Mouse (Mus musculus): ENCODE measurements around the gene Pik3r5. TPM values are rescaled to one million over a fixed set of nuclear protein-coding genes. Genes with fewer than 3 reads are reported as not detected.
A peak's percentile ranks its signal among the peaks of the same experiment; 100 is the strongest.

Gene Pik3r5
- total RNA-seq, 1 experiment = 0.94 TPM

DNA sequence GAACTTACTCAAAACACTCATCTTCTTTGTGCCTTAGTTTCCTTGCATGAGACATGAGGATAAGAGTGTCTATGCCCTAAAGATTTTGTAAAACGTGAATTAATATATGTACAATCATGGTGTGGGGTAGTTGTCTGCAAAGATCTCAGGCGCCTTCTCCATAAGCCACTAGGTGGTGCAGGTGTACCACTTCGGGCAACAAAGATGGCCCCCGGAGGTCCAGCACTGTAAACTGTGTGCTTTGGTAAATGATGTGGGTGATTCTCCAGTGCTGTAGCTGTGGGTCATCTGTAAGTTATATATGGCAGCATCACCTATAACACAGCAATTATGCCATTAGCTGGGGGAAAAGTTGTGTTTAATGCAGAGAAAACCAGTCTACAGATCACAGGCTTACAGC is 27.7 kb upstream of the Pik3r5 start:
- no peak overlapping the region for H3K9ac ChIP-seq (ENCODE audit: insufficient read depth, low read depth, low read length, poor library complexity, severe bottlenecking)
- H3K4me1 ChIP-seq (ENCODE audit: control insufficient read depth in 2 of 2, insufficient read depth in 2 of 2, low read length in 2 of 2, poor library complexity in 1 of 2) = peaks cover 0 to 12% of the 10 kb centered on the region in 2 experiments; a peak in 2 of 4 replicates
- in situ Hi-C loops (cut with MboI; ENCODE audit: low sequenced_read_pairs in 2 of 2, unreplicated experiment in 2 of 2) = loop anchor here (10.0 to 25.0 kb wide), 2 partner anchors 392 to 409 kb away; no protein-coding TSS in a partner anchor
- no peak for TF ChIP-seq HCFC1 (IDR thresholded peaks at IDR 0.05; ENCODE audit: borderline replicate concordance, insufficient read depth, low read length)
- TF ChIP-seq MAFK (IDR thresholded peaks at IDR 0.05; ENCODE audit: insufficient read depth, low read depth, low read length) = no peak
- TF ChIP-seq ZC3H11A (IDR thresholded peaks at IDR 0.05; ENCODE audit: borderline replicate concordance, low read depth, low read length) = no peak
- TF ChIP-seq CHD2 (IDR thresholded peaks at IDR 0.05; ENCODE audit: low read depth, low read length) = no peak
- no peak for TF ChIP-seq ZNF384 (IDR thresholded peaks at IDR 0.05; ENCODE audit: low read depth, low read length)
- no peaks in the 10 kb centered on the region for H3K9me3 ChIP-seq (ENCODE audit: control insufficient read depth, insufficient read depth, low read depth, low read length)
- H3K36me3 ChIP-seq (ENCODE audit: control insufficient read depth, insufficient read depth, low read length, poor library complexity, severe bottlenecking) = no peaks in the 10 kb centered on the region
- DNase-seq (ENCODE audit: low read depth, low spot score) = no peak
- H3K27ac ChIP-seq (ENCODE audit: insufficient read depth, low read depth, low read length, poor library complexity, severe bottlenecking) = no peak overlapping the region
- no peak overlapping the region for H3K4me3 ChIP-seq (ENCODE audit: insufficient read depth in 1 of 2, low read depth in 1 of 2, low read length in 2 of 2, poor library complexity in 1 of 2, severe bottlenecking in 1 of 2)

DNA sequence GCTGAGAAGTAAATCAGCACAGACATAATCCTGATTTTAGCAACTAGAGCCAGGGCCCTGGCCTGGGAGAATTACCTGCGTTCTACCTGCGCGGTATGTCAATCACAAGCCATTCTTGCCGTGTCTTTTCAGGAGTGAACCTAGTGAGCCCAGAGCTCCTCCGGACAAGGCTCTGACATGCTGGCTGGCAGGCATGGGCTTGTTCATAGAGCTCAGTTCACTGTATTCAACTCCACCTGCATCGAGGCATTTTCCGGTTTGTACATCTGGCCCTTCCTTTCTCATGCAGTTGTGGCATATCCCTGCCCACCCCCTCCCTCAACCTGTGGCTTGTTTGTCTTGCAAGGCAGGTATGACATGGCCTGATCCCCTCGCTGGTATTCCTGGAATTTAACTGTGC is 26.3 kb upstream of the Pik3r5 start:
- no peak for TF ChIP-seq CHD2 (IDR thresholded peaks at IDR 0.05; ENCODE audit: low read depth, low read length)
- TF ChIP-seq ZNF384 (IDR thresholded peaks at IDR 0.05; ENCODE audit: low read depth, low read length) = no peak
- TF ChIP-seq ZC3H11A (IDR thresholded peaks at IDR 0.05; ENCODE audit: borderline replicate concordance, low read depth, low read length) = no peak
- TF ChIP-seq HCFC1 (IDR thresholded peaks at IDR 0.05; ENCODE audit: borderline replicate concordance, insufficient read depth, low read length) = no peak
- no peak for TF ChIP-seq MAFK (IDR thresholded peaks at IDR 0.05; ENCODE audit: insufficient read depth, low read depth, low read length)
- Histone ChIP-seq H3K4me3 (ENCODE audit: insufficient read depth in 1 of 2, low read depth in 1 of 2, low read length in 2 of 2, poor library complexity in 1 of 2, severe bottlenecking in 1 of 2) (no peak overlapping the region), H3K27ac (ENCODE audit: insufficient read depth, low read depth, low read length, poor library complexity, severe bottlenecking) (no peak overlapping the region; the same call in 1 of the 2 replicates), H3K9me3 (ENCODE audit: control insufficient read depth, insufficient read depth, low read depth, low read length) (no peaks in the 10 kb centered on the region), H3K36me3 (ENCODE audit: control insufficient read depth, insufficient read depth, low read length, poor library complexity, severe bottlenecking) (no peaks in the 10 kb centered on the region), H3K4me1 (ENCODE audit: control insufficient read depth in 2 of 2, insufficient read depth in 2 of 2, low read length in 2 of 2, poor library complexity in 1 of 2) (peaks cover 0 to 12% of the 10 kb centered on the region in 2 experiments; a peak in 2 of 4 replicates), H3K9ac (ENCODE audit: insufficient read depth, low read depth, low read length, poor library complexity, severe bottlenecking) (no peak overlapping the region)
- in situ Hi-C loops (cut with MboI; ENCODE audit: low sequenced_read_pairs in 2 of 2, unreplicated experiment in 2 of 2) = loop anchor here (10.0 to 25.0 kb wide), 2 partner anchors 393 to 411 kb away; no protein-coding TSS in a partner anchor
- DNase-seq (ENCODE audit: low read depth, low spot score) = no peak

DNA sequence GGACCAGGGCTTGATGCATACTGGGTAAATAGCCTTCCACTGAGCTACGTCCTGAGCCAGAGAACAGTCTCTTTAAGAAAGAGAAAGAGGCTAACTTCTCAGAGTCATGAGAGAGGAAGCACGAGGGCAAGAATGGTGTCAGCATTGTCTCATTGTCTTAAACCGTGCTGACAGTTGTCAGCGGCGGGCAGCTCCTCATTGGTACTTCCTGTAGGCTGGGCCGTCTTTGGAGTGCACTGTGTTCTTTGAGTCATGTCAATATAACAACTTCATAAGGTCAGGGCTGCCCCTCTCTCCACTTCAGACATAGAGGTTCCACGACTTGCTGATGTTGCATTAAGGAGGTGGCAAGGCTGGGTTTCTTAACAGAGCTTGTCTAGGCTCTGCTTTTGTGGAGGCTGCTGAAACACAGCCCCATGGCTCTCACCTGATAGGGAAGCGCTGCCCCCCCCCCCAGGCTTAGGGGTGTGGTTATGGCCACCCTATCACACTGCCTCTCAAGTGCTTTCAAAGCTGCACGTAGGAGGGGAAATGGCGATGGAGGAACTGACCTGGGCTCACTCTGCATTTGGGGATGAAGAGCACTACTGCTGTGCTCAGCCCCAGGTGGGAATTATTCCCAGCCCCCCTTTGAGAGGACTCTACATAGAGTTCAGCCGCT is 24.5 kb upstream of the Pik3r5 start:
- no peak overlapping the region for H3K4me3 ChIP-seq (ENCODE audit: insufficient read depth in 1 of 2, low read depth in 1 of 2, low read length in 2 of 2, poor library complexity in 1 of 2, severe bottlenecking in 1 of 2)
- no peaks in the 10 kb centered on the region for H3K36me3 ChIP-seq (ENCODE audit: control insufficient read depth, insufficient read depth, low read length, poor library complexity, severe bottlenecking)
- H3K27ac ChIP-seq (ENCODE audit: insufficient read depth, low read depth, low read length, poor library complexity, severe bottlenecking) = no peak overlapping the region
- no peak overlapping the region for H3K9ac ChIP-seq (ENCODE audit: insufficient read depth, low read depth, low read length, poor library complexity, severe bottlenecking)
- no peaks in the 10 kb centered on the region for H3K9me3 ChIP-seq (ENCODE audit: control insufficient read depth, insufficient read depth, low read depth, low read length)
- DNase-seq (ENCODE audit: low read depth, low spot score) = no peak
- in situ Hi-C loops (cut with MboI; ENCODE audit: low sequenced_read_pairs in 2 of 2, unreplicated experiment in 2 of 2) = loop anchor here (10.0 to 25.0 kb wide), 2 partner anchors 395 to 413 kb away; no protein-coding TSS in a partner anchor
- peaks cover 0 to 7% of the 10 kb centered on the region in 2 experiments; a peak in 1 of 4 replicates for H3K4me1 ChIP-seq (ENCODE audit: control insufficient read depth in 2 of 2, insufficient read depth in 2 of 2, low read length in 2 of 2, poor library complexity in 1 of 2)
- TF ChIP-seq HCFC1 (IDR thresholded peaks at IDR 0.05; ENCODE audit: borderline replicate concordance, insufficient read depth, low read length) (no peak), ZC3H11A (IDR thresholded peaks at IDR 0.05; ENCODE audit: borderline replicate concordance, low read depth, low read length) (no peak), CHD2 (IDR thresholded peaks at IDR 0.05; ENCODE audit: low read depth, low read length) (no peak), ZNF384 (IDR thresholded peaks at IDR 0.05; ENCODE audit: low read depth, low read length) (no peak), MAFK (IDR thresholded peaks at IDR 0.05; ENCODE audit: insufficient read depth, low read depth, low read length) (no peak)

DNA sequence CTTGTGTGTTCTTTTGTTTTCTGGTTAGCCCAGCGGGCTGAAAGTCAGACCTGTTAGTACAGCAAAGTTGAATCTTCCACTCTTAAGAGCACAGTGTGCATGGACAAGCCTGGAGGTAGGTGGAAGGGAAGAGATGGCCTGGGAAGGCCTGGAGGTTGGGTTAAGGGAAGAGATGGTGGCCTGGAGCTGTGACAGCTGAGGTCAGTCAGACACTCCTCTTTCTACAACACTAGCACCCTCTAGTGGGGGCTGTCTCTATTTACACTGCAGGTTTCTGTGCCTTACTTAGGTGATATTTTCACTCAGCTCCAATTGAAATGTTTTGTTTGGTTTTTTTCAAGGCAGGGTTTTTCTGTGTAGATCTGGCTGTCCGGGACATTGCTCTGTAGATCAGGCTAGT is 23.8 kb upstream of the Pik3r5 start:
- no peaks in the 10 kb centered on the region for H3K9me3 ChIP-seq (ENCODE audit: control insufficient read depth, insufficient read depth, low read depth, low read length)
- no peaks in the 10 kb centered on the region for H3K36me3 ChIP-seq (ENCODE audit: control insufficient read depth, insufficient read depth, low read length, poor library complexity, severe bottlenecking)
- peaks cover 0 to 7% of the 10 kb centered on the region in 2 experiments; a peak in 1 of 4 replicates for H3K4me1 ChIP-seq (ENCODE audit: control insufficient read depth in 2 of 2, insufficient read depth in 2 of 2, low read length in 2 of 2, poor library complexity in 1 of 2)
- no peak overlapping the region for H3K4me3 ChIP-seq (ENCODE audit: insufficient read depth in 1 of 2, low read depth in 1 of 2, low read length in 2 of 2, poor library complexity in 1 of 2, severe bottlenecking in 1 of 2)
- H3K9ac ChIP-seq (ENCODE audit: insufficient read depth, low read depth, low read length, poor library complexity, severe bottlenecking) = no peak overlapping the region
- DNase-seq (ENCODE audit: low read depth, low spot score) = no peak
- no peak overlapping the region for H3K27ac ChIP-seq (ENCODE audit: insufficient read depth, low read depth, low read length, poor library complexity, severe bottlenecking)
- no peak for TF ChIP-seq HCFC1 (IDR thresholded peaks at IDR 0.05; ENCODE audit: borderline replicate concordance, insufficient read depth, low read length)
- no peak for TF ChIP-seq CHD2 (IDR thresholded peaks at IDR 0.05; ENCODE audit: low read depth, low read length)
- no peak for TF ChIP-seq ZNF384 (IDR thresholded peaks at IDR 0.05; ENCODE audit: low read depth, low read length)
- TF ChIP-seq ZC3H11A (IDR thresholded peaks at IDR 0.05; ENCODE audit: borderline replicate concordance, low read depth, low read length) = peak; percentile 77; the same call in 1 of the 2 replicates
- TF ChIP-seq MAFK (IDR thresholded peaks at IDR 0.05; ENCODE audit: insufficient read depth, low read depth, low read length) = no peak
- in situ Hi-C loops (cut with MboI; ENCODE audit: low sequenced_read_pairs in 2 of 2, unreplicated experiment in 2 of 2) = loop anchor here (10.0 to 25.0 kb wide), 2 partner anchors 396 to 413 kb away; no protein-coding TSS in a partner anchor
